Mouse (Mus musculus) left cerebral cortex, postnatal 10 days (tissue): ENCODE measurements at regions not wholly inside any gene's neighbourhood (a gene's known extent, or its start where the extent isn't known, plus 50 kb on each side); places are given as distances from the start of the nearest gene placed in this dataset.

Experiments used
- DNase-seq, 2 experiments: peaks; one replicate each; pipeline ENCODE4 v3.0.0; 2021 to 2022; ENCODE audit warnings: low spot score in 2 of 2, mixed read lengths in 1 of 2; ENCODE audit errors: extremely low spot score in 1 of 2
- intact Hi-C: fragments of 180-260 bp; cut with DNase I; formaldehyde crosslinking; loops from one replicate; pipeline ENCODE4 v1.15.1; 2025

DNA sequence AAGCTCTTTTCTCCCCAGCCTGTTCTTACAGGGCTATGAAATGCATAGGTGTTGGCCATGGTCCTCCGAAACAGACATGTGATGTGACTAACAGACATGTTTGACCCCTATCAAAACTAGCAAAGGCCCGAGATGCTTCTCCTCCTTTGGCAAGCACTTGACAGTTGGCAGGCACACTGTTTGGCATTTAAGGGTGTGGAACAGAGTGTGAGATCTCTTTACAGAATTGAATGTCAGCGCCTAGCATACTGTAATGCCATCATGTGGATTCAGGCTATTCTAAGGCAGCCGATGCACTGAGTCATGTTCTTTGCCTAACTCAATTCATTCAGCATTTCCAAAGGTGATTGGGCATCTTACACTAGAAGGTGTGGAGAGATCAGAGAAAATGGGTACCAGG is 156.8 kb upstream of the Arrdc4 start:
- DNase-seq, result peak in 1 of 2 experiments; percentile 28
- intact Hi-C loops, result no loop called here

DNA sequence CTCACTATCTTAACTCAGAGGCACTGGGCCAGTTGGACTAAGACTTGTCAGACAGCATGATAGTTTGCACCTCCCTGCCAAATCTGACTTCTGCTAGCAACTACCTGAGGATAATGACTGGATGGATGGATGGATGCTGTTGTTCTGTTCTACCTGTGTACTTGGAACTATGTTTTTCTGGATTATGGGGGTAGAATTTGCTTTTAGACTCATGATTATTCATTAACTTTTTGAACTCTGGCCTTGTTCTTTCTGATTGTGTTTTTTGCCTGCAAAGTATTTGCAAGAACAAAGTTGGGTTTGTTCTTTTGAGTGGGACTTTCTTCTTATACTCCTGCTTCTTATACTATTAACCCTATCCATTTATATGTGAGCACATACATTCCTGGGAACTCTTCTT is 137.1 kb upstream of the Arrdc4 start:
- DNase-seq, result no peak
- intact Hi-C loops, result no loop called here

DNA sequence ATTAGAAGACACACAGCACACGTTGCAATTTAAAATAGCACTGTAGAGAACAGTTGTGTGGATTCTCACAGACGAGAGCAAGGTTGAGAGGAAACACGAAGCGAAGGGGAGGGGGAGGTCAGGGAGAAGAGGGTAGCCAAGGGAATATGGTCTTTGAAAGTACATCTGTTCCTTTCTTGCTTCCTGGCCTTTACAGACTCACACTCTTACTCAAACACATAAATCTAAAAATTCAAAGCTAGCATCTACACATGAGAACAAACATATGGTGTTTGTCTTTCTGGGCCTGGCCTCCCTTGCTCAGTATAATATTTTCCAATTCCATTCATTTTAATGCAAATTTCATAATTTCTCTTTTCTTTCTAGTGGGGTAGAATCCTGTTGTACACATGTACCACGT is 124.0 kb upstream of the Arrdc4 start:
- no peak for DNase-seq
- intact Hi-C loops, result no loop called here

DNA sequence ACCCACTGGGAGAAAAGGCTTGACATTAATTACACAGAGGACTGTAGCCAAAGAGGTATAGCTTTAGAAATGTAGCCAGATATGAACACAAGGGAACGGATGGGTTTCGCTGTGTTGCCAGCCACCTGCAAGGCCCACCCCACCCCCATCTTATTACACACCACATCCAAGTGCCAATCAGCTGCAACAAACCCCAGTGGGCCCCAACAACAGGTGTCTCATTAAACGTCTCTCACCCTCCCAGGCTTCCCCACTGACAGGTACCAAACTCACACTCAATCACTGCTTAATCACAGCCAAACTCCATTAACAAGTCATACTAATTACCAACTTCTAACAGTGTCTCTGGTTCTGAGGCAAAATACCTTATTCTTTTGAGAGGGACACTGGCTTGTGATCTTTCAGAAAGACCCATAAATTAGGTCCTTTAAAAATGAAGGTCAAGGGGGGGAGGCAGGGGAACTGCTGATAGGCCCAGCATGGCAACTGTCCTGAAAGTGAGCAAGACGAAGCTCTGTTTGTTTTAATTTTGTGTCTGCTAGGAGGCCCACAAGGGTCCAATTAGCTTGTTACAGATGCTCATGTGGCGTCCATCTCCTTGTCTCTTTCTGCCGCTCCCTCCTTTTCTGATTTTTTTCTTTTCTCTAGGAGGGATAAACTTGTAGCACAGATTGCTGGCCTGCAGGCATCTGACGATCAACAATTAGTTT is 115.4 kb upstream of the Arrdc4 start:
- no peak for DNase-seq

DNA sequence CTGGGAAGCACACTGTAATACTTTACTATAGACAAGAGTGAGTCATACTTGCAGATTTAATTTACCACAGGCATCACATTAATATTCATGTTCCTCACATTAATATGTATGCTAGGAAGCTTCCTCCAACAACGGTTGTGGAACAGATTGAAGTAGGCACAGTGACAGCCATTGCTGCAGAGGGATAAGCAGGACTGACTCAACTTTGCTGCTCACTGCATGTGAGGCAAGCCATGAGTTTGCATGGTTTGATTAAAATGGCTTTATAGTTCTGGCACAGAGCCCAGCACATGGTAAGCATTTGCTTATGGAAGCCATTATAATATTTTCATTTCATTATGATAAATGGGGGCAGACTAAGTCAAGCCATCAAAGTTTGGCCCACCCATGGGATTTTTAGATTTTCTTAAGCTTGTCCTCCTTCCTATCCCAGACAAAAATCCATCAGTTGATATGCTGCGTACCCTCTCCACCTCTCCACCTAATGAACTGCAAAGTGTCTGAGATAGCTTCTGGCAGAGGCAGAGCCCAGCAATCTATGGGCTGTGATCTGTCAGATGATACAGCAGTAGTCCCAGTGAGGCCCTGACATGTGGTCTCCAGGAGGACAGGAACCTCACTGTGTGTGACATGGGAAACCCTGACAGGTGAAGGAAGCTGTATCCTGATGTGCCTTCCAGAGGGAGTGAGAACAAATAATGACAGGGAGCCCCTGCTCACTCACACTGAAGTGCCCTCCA is 109.6 kb upstream of the Arrdc4 start:
- DNase-seq, result peak in 1 of 2 experiments; percentile 35
- intact Hi-C loops, result no loop called here

More for the DNA sequence above, 115.4 kb upstream of the Arrdc4 start:
- intact Hi-C loops, result no loop called here

DNA sequence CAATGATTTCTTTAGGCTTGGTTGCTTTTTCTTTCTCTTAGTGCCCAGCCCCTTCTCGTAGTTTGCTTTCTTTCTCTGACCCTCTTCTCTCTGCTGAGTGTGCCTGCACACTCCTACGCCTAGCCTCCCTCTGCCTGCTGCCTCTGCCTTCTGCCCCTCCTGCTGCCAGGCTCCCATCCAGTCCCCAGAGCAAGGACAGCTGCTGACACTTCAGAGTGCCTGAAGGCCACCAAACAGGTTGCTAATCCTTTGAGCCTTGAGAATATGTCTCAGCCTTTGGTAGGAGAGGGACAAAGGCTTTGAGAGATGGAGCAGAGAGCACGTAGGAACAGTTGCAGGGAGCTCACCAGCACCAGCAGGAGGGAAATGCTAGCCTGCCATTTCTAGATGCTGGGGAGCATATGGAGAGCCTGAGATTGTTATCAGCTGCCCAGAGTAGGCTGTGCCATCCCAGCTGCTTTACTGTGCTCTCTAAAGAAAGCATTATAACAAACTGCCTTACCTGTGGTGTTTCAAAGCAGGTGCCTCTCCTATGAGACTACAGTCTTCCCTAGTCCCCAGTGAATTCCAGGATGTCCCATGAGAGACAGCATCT is 103.0 kb upstream of the Arrdc4 start:
- intact Hi-C loops, result no loop called here
- DNase-seq, result peak in 1 of 2 experiments; percentile 30

DNA sequence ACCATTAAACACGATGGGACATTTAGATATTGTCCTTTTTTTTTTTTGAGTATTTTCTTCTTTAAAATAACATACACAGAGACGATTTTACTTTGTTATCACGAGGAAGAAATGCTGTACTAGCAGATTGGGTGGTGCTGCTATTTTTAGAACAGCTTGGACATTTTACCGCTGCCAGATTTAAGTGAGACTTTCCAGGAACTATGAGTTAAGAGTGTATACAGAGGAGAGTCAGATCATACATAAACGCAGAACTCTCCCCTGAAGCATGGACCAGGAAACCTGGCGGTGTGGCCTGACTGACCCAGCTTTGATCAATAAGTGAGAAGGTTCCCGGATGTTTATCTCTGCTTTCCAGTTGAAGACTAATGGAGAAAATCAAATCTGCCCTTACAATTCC is 95.6 kb upstream of the Arrdc4 start:
- intact Hi-C loops, result no loop called here

DNA sequence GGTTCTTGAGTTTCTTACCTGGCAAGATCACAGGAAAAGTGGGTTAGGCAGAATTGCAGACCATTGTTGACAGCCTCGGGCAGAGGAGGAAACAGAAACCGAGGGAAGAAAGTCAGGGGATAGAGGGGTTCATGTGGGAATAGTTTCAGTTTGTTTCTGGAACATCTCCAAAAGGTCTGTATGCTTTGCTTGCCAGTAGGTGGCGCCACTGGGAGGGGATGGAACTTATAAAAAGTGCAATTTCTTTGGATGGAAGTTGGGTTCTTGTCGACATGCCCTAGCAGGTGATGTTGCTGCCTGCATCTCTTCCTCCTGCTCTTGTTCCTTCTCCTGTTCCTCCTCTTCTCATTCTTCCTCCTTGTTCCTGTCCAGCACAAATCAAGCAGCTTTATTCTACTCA is 94.3 kb upstream of the Arrdc4 start:
- peak in 1 of 2 experiments; percentile 33 for DNase-seq
- intact Hi-C loops, result no loop called here

More for the DNA sequence above, 95.6 kb upstream of the Arrdc4 start:
- no peak for DNase-seq

DNA sequence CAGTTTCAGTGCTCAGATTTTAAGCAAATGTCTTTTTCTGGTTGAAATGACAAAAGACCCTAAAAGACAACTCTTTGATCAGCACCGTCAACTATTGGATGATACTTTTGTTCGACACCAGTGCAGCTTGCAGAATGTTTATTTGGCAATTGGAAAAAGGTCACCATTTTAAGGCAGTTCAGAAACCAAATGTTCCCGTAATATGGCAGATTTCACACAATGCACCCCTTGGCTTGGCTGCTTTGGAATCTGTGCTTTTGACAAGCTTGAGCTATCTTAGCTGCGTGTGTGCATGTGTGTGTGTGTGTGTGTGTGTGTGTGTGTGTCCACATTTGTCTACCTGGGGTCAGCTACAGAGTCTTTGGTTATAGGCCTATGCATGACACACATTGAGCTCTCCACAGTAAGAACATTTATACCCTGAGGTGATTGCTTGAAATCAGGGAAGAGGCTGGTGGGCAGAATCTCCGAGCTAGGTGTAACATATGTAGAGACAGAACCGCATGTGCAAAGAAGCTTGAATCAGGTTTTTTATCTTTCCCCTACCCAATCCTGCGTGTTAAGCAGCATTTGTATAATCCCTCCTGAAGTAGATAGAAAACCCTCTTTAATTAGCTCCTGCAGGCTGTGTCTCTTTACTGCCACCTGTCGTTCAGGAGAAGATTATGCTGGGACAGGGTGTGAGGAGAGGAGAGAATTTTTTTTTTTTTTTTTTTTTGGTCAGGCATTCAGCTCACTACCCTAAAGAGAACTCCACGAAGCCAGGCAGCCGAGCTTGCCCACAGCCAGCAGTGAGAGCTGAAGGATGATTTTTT is 85.1 kb upstream of the Arrdc4 start:
- peak in 1 of 2 experiments; percentile 29 for DNase-seq
- intact Hi-C loops, result no loop called here

DNA sequence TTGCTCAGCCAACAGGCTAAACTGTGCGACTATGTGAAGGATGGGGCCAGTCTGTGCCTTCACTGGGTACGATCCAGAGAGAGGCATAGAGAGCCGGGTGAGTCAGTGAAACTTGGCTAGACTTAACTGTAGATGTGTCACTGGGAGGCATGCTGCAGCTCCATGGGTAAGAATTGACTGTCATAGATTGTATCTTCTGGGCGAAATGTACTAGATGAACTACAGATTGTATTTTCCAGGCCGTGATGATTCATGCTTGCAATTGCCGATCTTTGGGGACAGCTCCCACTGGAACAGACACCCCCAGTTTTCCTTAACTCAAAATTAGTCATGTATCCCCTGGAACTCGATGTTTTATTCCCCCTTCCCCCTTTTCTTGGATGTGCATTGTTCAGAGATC is 84.5 kb upstream of the Arrdc4 start:
- no peak for DNase-seq
- intact Hi-C loops, result no loop called here

DNA sequence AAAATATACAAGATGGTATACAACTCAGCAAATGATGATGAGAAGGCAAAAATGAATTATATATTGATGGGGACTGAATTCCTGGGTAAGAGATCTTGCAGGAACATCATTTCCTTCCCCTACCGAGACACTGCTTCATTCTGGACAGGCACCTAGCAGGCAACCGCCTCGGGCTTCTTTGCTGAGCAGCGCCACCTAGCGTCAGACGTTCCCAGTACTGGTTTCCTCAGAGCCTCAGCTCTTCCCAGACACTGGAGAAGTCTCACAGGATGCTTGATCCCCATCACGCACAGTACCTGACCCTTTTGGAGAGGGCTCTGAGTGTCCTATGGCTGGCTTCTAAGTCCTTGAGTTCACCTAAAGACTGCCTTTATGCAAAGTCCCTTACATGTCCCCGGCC is 80.8 kb upstream of the Arrdc4 start:
- peak; percentile 82 to 88 for DNase-seq
- intact Hi-C loops, result loop anchor here (10.0 kb wide), 1 partner anchor 355 kb away; no protein-coding TSS in a partner anchor

DNA sequence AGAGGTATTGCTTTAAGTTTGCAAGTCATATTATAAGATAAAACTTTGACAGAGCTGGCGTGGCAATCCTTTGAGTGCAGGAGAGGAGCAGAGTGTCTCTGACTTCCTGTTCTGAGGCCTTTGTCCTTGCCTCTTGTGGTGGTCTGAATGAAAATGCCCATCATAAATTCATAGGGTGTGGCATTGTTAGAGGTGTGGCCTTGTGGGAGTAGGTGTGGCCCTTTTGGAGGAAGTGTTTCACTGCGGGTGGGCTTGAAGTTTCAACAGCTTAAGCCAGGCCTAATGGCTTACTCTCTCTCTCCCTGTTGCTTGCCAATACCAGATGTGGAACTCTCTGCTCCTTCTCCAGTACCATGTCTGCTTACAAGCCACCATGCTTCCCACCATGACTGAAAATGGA is 75.4 kb upstream of the Arrdc4 start:
- intact Hi-C loops, result loop anchor here (5.0 to 10.0 kb wide), 3 partner anchors 172 to 452 kb away; no protein-coding TSS in a partner anchor
- no peak for DNase-seq

DNA sequence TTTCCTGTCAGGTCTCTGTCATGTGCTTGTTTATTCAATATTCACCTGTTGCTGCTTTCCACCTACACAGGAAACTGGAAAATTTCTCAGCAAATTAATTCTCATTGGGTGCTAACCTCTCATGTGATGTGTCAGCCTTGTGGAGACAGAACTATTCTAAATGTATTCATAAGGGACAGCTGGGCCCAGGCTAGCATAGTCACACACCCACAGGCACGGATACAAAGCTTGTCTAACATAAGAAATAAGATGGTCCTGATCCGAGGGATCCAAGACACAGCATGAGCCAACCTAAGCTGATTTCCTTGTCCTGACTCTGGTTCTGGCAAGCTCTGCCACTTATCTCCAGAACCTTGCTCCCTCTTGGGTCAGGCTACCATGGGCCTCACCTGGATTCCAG is 74.6 kb upstream of the Arrdc4 start:
- intact Hi-C loops, result loop anchor here (2.0 to 10.0 kb wide), 4 partner anchors 171 to 451 kb away; no protein-coding TSS in a partner anchor
- no peak for DNase-seq

DNA sequence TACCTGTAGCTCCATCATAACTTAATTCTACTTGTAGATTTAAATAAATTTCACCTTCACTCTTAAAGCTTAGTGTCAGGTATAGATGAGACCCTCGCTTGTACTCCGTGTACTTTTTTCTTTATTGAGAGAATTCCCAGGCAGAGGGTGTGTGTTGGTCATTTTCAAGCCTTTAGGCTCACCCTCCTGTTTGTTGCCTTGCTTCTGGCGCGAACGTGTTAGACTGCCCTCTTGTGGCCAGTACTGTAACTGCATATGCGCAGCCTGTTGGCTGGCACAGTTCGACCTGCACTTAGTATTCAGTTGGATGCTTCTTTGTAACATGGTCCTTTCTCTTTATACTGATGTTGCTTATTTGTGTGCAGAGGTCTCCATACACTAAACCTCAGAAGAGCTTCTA is 74.1 kb upstream of the Arrdc4 start:
- peak; percentile 47 to 67 for DNase-seq
- intact Hi-C loops, result loop anchor here (2.0 to 10.0 kb wide), 4 partner anchors 171 to 451 kb away; no protein-coding TSS in a partner anchor

DNA sequence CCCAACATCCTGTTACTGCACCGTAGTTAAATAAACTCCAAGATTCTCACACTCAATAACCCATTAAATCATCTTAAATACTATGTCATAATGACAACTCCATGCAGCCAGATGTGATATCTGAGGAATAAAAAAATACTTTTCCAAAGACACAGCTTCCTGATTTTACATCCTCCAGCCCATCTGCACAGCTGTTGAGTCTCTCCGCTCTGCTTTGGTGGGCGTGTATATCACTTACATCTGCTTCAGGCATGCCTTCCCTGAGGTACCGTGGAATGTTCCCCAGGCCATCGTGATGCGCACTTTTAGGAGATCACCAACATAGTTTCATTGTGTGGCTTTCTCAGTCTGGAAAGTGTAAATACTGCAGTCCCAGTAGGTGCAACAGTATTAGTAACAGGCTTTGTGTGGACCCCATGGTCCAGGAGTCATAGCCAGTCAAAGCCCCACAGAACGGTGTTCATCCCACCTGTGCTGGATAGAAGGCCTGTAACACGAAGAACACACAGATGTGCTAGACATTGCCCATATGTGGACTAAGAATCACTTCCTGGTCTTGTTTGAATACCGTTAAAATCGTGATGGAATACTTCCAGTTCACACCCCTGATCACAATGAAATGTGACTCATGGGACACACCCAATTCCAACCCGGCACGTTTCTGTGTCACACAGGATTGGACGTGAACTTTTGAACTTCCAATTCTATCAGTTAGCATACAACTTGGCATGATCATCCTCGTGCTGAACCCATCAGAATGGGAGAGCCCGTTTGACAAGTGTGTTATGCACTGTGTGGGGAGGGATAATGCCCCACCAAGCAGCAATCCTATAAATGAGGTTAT is 66.0 kb upstream of the Arrdc4 start:
- intact Hi-C loops, result loop anchor here (5.0 kb wide), 1 partner anchor 53 kb away; no protein-coding TSS in a partner anchor
- DNase-seq, result no peak

DNA sequence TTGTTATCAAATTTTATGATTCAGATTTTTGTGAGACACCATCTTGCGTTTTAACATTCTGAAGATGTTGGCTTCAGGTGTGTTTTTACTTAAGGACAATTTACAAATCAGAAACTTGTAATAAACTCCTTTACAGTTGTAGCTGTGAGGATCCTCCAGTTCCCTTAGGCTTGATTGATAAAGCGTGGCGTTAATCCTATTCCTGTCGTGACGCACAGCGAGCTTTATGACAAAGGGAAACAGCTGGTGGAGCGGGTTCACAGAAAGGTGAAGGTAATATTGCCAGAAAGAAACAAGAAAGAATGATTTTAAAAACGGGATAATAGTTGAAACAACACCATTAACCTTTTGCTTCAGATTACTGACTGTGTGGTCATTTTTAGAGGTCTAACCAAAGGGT is 60.7 kb upstream of the Arrdc4 start:
- intact Hi-C loops, result loop anchor here (5.0 kb wide), 1 partner anchor 47 kb away; no protein-coding TSS in a partner anchor
- DNase-seq, result no peak
